Mouse (Mus musculus) gastrocnemius, adult 8-10 months (tissue): Measurements from ENCODE around the gene Dnhd1. TPM values are rescaled to one million over a fixed set of nuclear protein-coding genes. Genes with fewer than 3 reads are reported as not detected.

ENCODE experiments used
- total RNA-seq, 4 experiments: library from RNA; stranded (reverse); gene quantifications; 2 replicates each; pipeline ENCODE4 v1.2.4; 2022

Dnhd1 gene
- total RNA-seq, 4 experiments from 2014 or later = 0.09 to 0.19 (median 0.11) TPM

Other genes starting within 250 kb of the Dnhd1 start
- not detected for gene Cnga4, start 246.3 kb upstream of the Dnhd1 start, total RNA-seq
- not detected for gene Cckbr, start 225.1 kb upstream of the Dnhd1 start, total RNA-seq
- 10 to 100 TPM in 1 of 4 experiments, 1 to 10 TPM in 3; 3.5 to 10.5 (median 6.7) TPM for gene Cavin3, start 168.5 kb upstream of the Dnhd1 start, total RNA-seq
- 10 to 100 TPM; 47.6 to 60.6 (median 56.7) TPM for gene Smpd1, start 96.5 kb upstream of the Dnhd1 start, total RNA-seq
- gene Apbb1, start 69.2 kb upstream of the Dnhd1 start, total RNA-seq = 1 to 10 TPM; 4.7 to 8.0 (median 6.8) TPM
- under 1 TPM in 1 of 4 experiments, not detected in 3; 0.64 TPM for gene Hpx, start 50.7 kb upstream of the Dnhd1 start, total RNA-seq
- gene Trim3, start 17.3 kb upstream of the Dnhd1 start, total RNA-seq = 10 to 100 TPM; 10.0 to 14.9 (median 12.3) TPM
- gene Timm10b, start 10.8 kb upstream of the Dnhd1 start, total RNA-seq = 10 to 100 TPM; 57.2 to 68.1 (median 62.0) TPM
- gene Arfip2, start 10.4 kb upstream of the Dnhd1 start, total RNA-seq = 1 to 10 TPM; 3.3 to 7.9 (median 6.2) TPM
- gene Gm45799, start 10.3 kb upstream of the Dnhd1 start, total RNA-seq = 1 to 10 TPM in 2 of 4 experiments, under 1 TPM in 2; 0.48 to 5.2 (median 2.2) TPM
- 10 to 100 TPM; 35.7 to 41.8 (median 38.3) TPM for gene Ilk, start 85.8 kb downstream of the Dnhd1 start, total RNA-seq
- 10 to 100 TPM; 10.5 to 15.6 (median 13.4) TPM for gene Rrp8, start 86.6 kb downstream of the Dnhd1 start, total RNA-seq
- 100 to 1,000 TPM in 1 of 4 experiments, 10 to 100 TPM in 3; 89.4 to 106 (median 97.8) TPM for gene Taf10, start 93.5 kb downstream of the Dnhd1 start, total RNA-seq
- gene Tpp1, start 101.4 kb downstream of the Dnhd1 start, total RNA-seq = 10 to 100 TPM; 35.3 to 54.3 (median 47.8) TPM
- 1 to 10 TPM; 1.4 to 2.1 (median 1.7) TPM for gene Dchs1, start 136.8 kb downstream of the Dnhd1 start, total RNA-seq
- gene Mrpl17, start 160.3 kb downstream of the Dnhd1 start, total RNA-seq = 100 to 1,000 TPM; 108 to 123 (median 112) TPM